Mouse (Mus musculus) midbrain, embryonic 10.5 days (tissue): ENCODE measurements at regions not wholly inside any gene's neighbourhood (a gene's known extent, or its start where the extent isn't known, plus 50 kb on each side); places are given as distances from the start of the nearest gene placed in this dataset.

Experiments
- DNase-seq: peaks from one replicate; pipeline ENCODE4 v3.0.0-alpha.2; 2017; ENCODE audit warnings: low spot score
- H3K27ac ChIP-seq: fragments of 300-500 bp; sonication (generic); replicated peaks from 2 replicates; pipeline ENCODE4 v1.5.1; 2016; ENCODE audit warnings: mild to moderate bottlenecking
- H3K27me3 ChIP-seq: fragments of 300-500 bp; sonication (generic); 2 replicates; pipeline ENCODE4 v1.6.1; 2016; ENCODE audit warnings: low read depth, mild to moderate bottlenecking; ENCODE audit not compliant: poor library complexity, severe bottlenecking
- H3K36me3 ChIP-seq: fragments of 300-500 bp; sonication (generic); 2 replicates; pipeline ENCODE4 v1.6.1; 2016; ENCODE audit warnings: mild to moderate bottlenecking, moderate library complexity
- H3K4me1 ChIP-seq: fragments of 300-500 bp; sonication (generic); 2 replicates; pipeline ENCODE4 v1.6.1; 2016
- H3K4me3 ChIP-seq: fragments of 300-500 bp; sonication (generic); 2 replicates; pipeline ENCODE4 v1.5.1; 2016; ENCODE audit warnings: mild to moderate bottlenecking, moderate library complexity
- H3K9me3 ChIP-seq: fragments of 300-500 bp; sonication (generic); replicated peaks from 2 replicates; pipeline ENCODE4 v1.6.1; 2016; ENCODE audit warnings: mild to moderate bottlenecking
- WGBS: fragments of 180-500 bp; shearing (Covaris S2); methylation state at CpG from one replicate; pipeline ENCODE4 v1.1.7; 2016; 5-methylcytosine and 5-hydroxymethylcytosine counted together

GRCm38 (mm10) chr13:35515291-35515690, 144.3 kb upstream of the Cdyl start:
- no peak overlapping the region for H3K27ac ChIP-seq
- no peaks in the 10 kb centered on the region for H3K36me3 ChIP-seq
- H3K9me3 ChIP-seq = no peaks in the 10 kb centered on the region
- no peaks in the 10 kb centered on the region for H3K4me1 ChIP-seq
- 82% methylated on average over 3 of the region's 3 CpGs for WGBS
- H3K4me3 ChIP-seq = no peak overlapping the region
- no peak for DNase-seq
- no peaks in the 10 kb centered on the region for H3K27me3 ChIP-seq

- 89% methylated on average over 3 of the region's 3 CpGs for WGBS
- H3K36me3 ChIP-seq = no peaks in the 10 kb centered on the region
- no peaks in the 10 kb centered on the region for H3K9me3 ChIP-seq
- no peaks in the 10 kb centered on the region for H3K4me1 ChIP-seq
- no peak for DNase-seq
- H3K27ac ChIP-seq = no peak overlapping the region
- no peak overlapping the region for H3K4me3 ChIP-seq
- no peaks in the 10 kb centered on the region for H3K27me3 ChIP-seq
Observed at GRCm38 (mm10) chr13:35517692-35518091, 141.9 kb upstream of the Cdyl start.

GRCm38 (mm10) chr13:35522272-35522671, 137.4 kb upstream of the Cdyl start:
- WGBS = 93% methylated on average over 1 of the region's 1 CpGs
- no peak overlapping the region for H3K4me3 ChIP-seq
- H3K27me3 ChIP-seq = no peaks in the 10 kb centered on the region
- no peak overlapping the region for H3K27ac ChIP-seq
- no peaks in the 10 kb centered on the region for H3K4me1 ChIP-seq
- no peak for DNase-seq
- no peaks in the 10 kb centered on the region for H3K9me3 ChIP-seq
- H3K36me3 ChIP-seq = no peaks in the 10 kb centered on the region

GRCm38 (mm10) chr13:35529577-35529976, 130.1 kb upstream of the Cdyl start:
- Histone ChIP-seq H3K4me1 (no peaks in the 10 kb centered on the region), H3K36me3 (no peaks in the 10 kb centered on the region), H3K27ac (no peak overlapping the region), H3K27me3 (no peaks in the 10 kb centered on the region), H3K4me3 (no peak overlapping the region), H3K9me3 (no peaks in the 10 kb centered on the region)
- DNase-seq = no peak
- WGBS = 87% methylated on average over 3 of the region's 3 CpGs

- H3K9me3 ChIP-seq = no peaks in the 10 kb centered on the region
- no peaks in the 10 kb centered on the region for H3K36me3 ChIP-seq
- WGBS = 88% methylated on average over 7 of the region's 7 CpGs
- H3K4me3 ChIP-seq = no peak overlapping the region
- no peaks in the 10 kb centered on the region for H3K4me1 ChIP-seq
- no peak overlapping the region for H3K27ac ChIP-seq
- DNase-seq = no peak
- H3K27me3 ChIP-seq = no peaks in the 10 kb centered on the region
Observed at GRCm38 (mm10) chr13:35537106-35537505, 122.5 kb upstream of the Cdyl start.

GRCm38 (mm10) chr13:35537936-35538335, 121.7 kb upstream of the Cdyl start:
- 84% methylated on average over 5 of the region's 5 CpGs for WGBS
- H3K9me3 ChIP-seq = no peaks in the 10 kb centered on the region
- H3K27me3 ChIP-seq = no peaks in the 10 kb centered on the region
- no peak overlapping the region for H3K4me3 ChIP-seq
- H3K36me3 ChIP-seq = no peaks in the 10 kb centered on the region
- no peaks in the 10 kb centered on the region for H3K4me1 ChIP-seq
- DNase-seq = no peak
- no peak overlapping the region for H3K27ac ChIP-seq

- Histone ChIP-seq H3K9me3 (no peaks in the 10 kb centered on the region), H3K27ac (no peak overlapping the region), H3K4me3 (no peak overlapping the region), H3K36me3 (no peaks in the 10 kb centered on the region), H3K27me3 (no peaks in the 10 kb centered on the region), H3K4me1 (no peaks in the 10 kb centered on the region)
- WGBS = 92% methylated on average over 2 of the region's 2 CpGs
- no peak for DNase-seq
Observed at GRCm38 (mm10) chr13:35540433-35540832, 119.2 kb upstream of the Cdyl start.

GRCm38 (mm10) chr13:35541053-35541452, 118.6 kb upstream of the Cdyl start:
- no peak overlapping the region for H3K4me3 ChIP-seq
- H3K4me1 ChIP-seq = no peaks in the 10 kb centered on the region
- H3K9me3 ChIP-seq = no peaks in the 10 kb centered on the region
- H3K27ac ChIP-seq = no peak overlapping the region
- H3K27me3 ChIP-seq = no peaks in the 10 kb centered on the region
- no peak for DNase-seq
- H3K36me3 ChIP-seq = no peaks in the 10 kb centered on the region
- 83% methylated on average over 6 of the region's 6 CpGs for WGBS

GRCm38 (mm10) chr13:35564006-35564405, 95.6 kb upstream of the Cdyl start:
- no peaks in the 10 kb centered on the region for H3K4me1 ChIP-seq
- no peak overlapping the region for H3K4me3 ChIP-seq
- H3K27me3 ChIP-seq = no peaks in the 10 kb centered on the region
- 54% methylated on average over 1 of the region's 1 CpGs for WGBS
- no peak overlapping the region for H3K27ac ChIP-seq
- H3K9me3 ChIP-seq = no peaks in the 10 kb centered on the region
- no peaks in the 10 kb centered on the region for H3K36me3 ChIP-seq
- no peak for DNase-seq

- WGBS = 18% methylated on average over 3 of the region's 3 CpGs
Observed at GRCm38 (mm10) chr13:35581616-35582015, 78.0 kb upstream of the Cdyl start.

GRCm38 (mm10) chr13:35598003-35598402, 61.6 kb upstream of the Cdyl start:
- H3K27ac ChIP-seq = no peak overlapping the region
- H3K27me3 ChIP-seq = no peaks in the 10 kb centered on the region
- no peak for DNase-seq
- no peaks in the 10 kb centered on the region for H3K36me3 ChIP-seq
- H3K9me3 ChIP-seq = no peaks in the 10 kb centered on the region
- no peak overlapping the region for H3K4me3 ChIP-seq
- WGBS = 91% methylated on average over 5 of the region's 5 CpGs
- H3K4me1 ChIP-seq = no peaks in the 10 kb centered on the region

More at GRCm38 (mm10) chr13:35581616-35582015, 78.0 kb upstream of the Cdyl start:
- peak; percentile 50 for DNase-seq
- Histone ChIP-seq H3K9me3 (no peaks in the 10 kb centered on the region), H3K4me1 (peaks cover 5% of the 10 kb centered on the region), H3K27ac (no peak overlapping the region), H3K4me3 (no peak overlapping the region), H3K36me3 (no peaks in the 10 kb centered on the region), H3K27me3 (no peaks in the 10 kb centered on the region)

GRCm38 (mm10) chr13:35601560-35602135, 58.0 kb upstream of the Cdyl start:
- no peaks in the 10 kb centered on the region for H3K4me1 ChIP-seq
- H3K36me3 ChIP-seq = no peaks in the 10 kb centered on the region
- H3K4me3 ChIP-seq = no peak overlapping the region
- DNase-seq = peak; percentile 4
- no peaks in the 10 kb centered on the region for H3K27me3 ChIP-seq
- no peaks in the 10 kb centered on the region for H3K9me3 ChIP-seq
- WGBS = 81% methylated on average over 2 of the region's 2 CpGs
- no peak overlapping the region for H3K27ac ChIP-seq

GRCm38 (mm10) chr13:35603080-35603479, 56.6 kb upstream of the Cdyl start:
- H3K4me3 ChIP-seq = no peak overlapping the region
- 93% methylated on average over 5 of the region's 5 CpGs for WGBS
- no peaks in the 10 kb centered on the region for H3K9me3 ChIP-seq
- H3K36me3 ChIP-seq = no peaks in the 10 kb centered on the region
- no peaks in the 10 kb centered on the region for H3K4me1 ChIP-seq
- H3K27ac ChIP-seq = no peak overlapping the region
- H3K27me3 ChIP-seq = no peaks in the 10 kb centered on the region
- DNase-seq = no peak

- H3K9me3 ChIP-seq = no peaks in the 10 kb centered on the region
Observed at GRCm38 (mm10) chr13:35604061-35604460, 55.6 kb upstream of the Cdyl start.

More at GRCm38 (mm10) chr13:35604061-35604460, 55.6 kb upstream of the Cdyl start:
- no peaks in the 10 kb centered on the region for H3K4me1 ChIP-seq
- no peaks in the 10 kb centered on the region for H3K36me3 ChIP-seq
- no peak overlapping the region for H3K4me3 ChIP-seq
- no peaks in the 10 kb centered on the region for H3K27me3 ChIP-seq
- 82% methylated on average over 1 of the region's 1 CpGs for WGBS
- no peak for DNase-seq
- no peak overlapping the region for H3K27ac ChIP-seq
